7 mouse cellular contexts compared by ENCODE assay signal in the genomic region with DNA sequence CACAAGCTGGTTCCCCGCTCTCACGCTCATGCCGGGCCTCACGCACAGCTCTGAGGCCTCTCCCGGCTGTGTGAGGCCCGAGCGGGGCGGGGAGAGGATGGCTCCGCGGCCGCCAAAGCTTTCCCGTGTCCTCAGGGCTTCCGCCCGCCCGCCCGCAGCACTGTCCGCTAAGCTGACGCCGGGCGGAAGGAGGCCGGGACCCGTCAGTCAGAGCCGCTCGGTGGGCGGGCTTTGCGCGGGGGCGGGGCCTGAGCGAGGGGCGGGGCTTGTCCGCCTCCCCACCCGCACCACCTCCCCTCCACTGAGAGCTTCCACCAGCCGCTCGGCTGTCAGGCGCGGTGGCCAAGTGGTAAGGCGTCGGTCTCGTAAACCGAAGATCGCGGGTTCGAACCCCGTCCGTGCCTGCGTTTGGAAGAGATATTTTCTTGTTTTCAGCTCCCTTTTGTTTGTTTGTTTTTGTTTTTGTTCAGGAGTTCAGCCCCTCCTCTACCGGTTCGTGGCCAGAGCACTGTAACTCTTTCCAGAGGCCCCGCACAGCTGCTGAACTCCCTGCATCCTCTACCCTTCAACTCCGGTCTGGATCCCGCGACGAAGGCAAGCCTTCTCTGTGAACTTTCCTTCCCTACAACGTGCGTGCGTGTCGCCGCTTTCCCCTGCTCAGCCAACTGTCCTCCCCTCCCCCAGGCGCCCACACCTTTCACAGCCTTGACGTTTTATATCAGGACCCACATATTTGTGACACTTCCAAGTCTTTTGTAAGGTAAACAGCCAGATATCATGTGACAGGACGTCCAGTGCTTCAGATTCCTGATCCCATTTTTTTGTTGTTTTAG.
DNase-seq lines count a peak whose midpoint lies in the region; ATAC-seq lines count a peak whose summit lies in the region.

No protein-coding gene starts in this region.

- peaks cover 5% of the 10 kb centered on the region for H3K4me1 ChIP-seq in intestine, embryonic 16.5 days (ENCODE audit: control insufficient read depth, insufficient read depth, low read length)
- peaks cover 16% of the 10 kb centered on the region for H3K4me1 ChIP-seq in midbrain, embryonic 11.5 days (ENCODE audit: control insufficient read depth, insufficient read depth, low read length)

- H3K4me2 ChIP-seq in intestine, embryonic 16.5 days (ENCODE audit: low read depth, low read length): peak overlapping the region; percentile 81
- H3K4me2 ChIP-seq in midbrain, embryonic 11.5 days: peak overlapping the region; percentile 56

- H3K27ac ChIP-seq in intestine, embryonic 16.5 days (ENCODE audit: low read length): peak overlapping the region; percentile 98
- H3K27ac ChIP-seq in midbrain, embryonic 11.5 days (ENCODE audit: low read depth, low read length): peak overlapping the region; percentile 95

- peak overlapping the region; percentile 94 for H3K9ac ChIP-seq in intestine, embryonic 16.5 days (ENCODE audit: low read depth, low read length)
- H3K9ac ChIP-seq in midbrain, embryonic 11.5 days (ENCODE audit: low read length): peak overlapping the region; percentile 93

- no peaks in the 10 kb centered on the region; the same call in 1 of the 2 replicates for H3K27me3 ChIP-seq in intestine, embryonic 16.5 days (replicated peaks; ENCODE audit: control insufficient read depth, insufficient read depth, low read length)
- H3K27me3 ChIP-seq in midbrain, embryonic 11.5 days (ENCODE audit: control insufficient read depth, insufficient read depth, low read length): peaks cover under 1% of the 10 kb centered on the region; the same call in 1 of the 2 replicates

- intact Hi-C loops in gastrocnemius, postnatal 36 days (cut with DNase I): loop anchor here (2.0 to 5.0 kb wide), 2 partner anchors 88 to 258 kb away; partner anchors contain the start of gene Utp6
- intact Hi-C loops in left cerebral cortex, postnatal 36 days (cut with DNase I): no loop called here

- peak; percentile 99 to 100 for DNase-seq in adrenal gland, adult 18-20 months (ENCODE audit: low spot score in 2 of 2)
- peak; percentile 94 for DNase-seq in embryo, embryonic 11 days
- peak; percentile 96 to 99 for DNase-seq in gastrocnemius, postnatal 36 days
- DNase-seq in left cerebral cortex, postnatal 36 days (ENCODE audit: low spot score in 2 of 2): peak; percentile 97 to 98
- peak; percentile 100 for DNase-seq in midbrain, embryonic 11.5 days (ENCODE audit: low spot score, missing footprints)
- peak; percentile 95 for DNase-seq in skeletal muscle tissue, adult 2 months (ENCODE audit: low read depth, low spot score)

- ATAC-seq in intestine, embryonic 16.5 days: peak; percentile 96
- ATAC-seq in midbrain, embryonic 11.5 days (ENCODE audit: low FRiP score): peak; percentile 94

- H3K4me3 ChIP-seq in intestine, embryonic 16.5 days (ENCODE audit: low read length): peak overlapping the region; percentile 79
- peak overlapping the region; percentile 63 for H3K4me3 ChIP-seq in midbrain, embryonic 11.5 days (ENCODE audit: low read depth, low read length)

- under 1% methylated on average over 61 of the region's 61 CpGs for WGBS in intestine, embryonic 16.5 days
- WGBS in midbrain, embryonic 11.5 days: under 1% methylated on average over 58 of the region's 61 CpGs

- H3K9me3 ChIP-seq in intestine, embryonic 16.5 days (ENCODE audit: control insufficient read depth, low read length): no peaks in the 10 kb centered on the region
- H3K9me3 ChIP-seq in midbrain, embryonic 11.5 days (ENCODE audit: control insufficient read depth, low read length): no peaks in the 10 kb centered on the region

- no peaks in the 10 kb centered on the region for H3K36me3 ChIP-seq in intestine, embryonic 16.5 days (ENCODE audit: control insufficient read depth, insufficient read depth, low read length)
- no peaks in the 10 kb centered on the region for H3K36me3 ChIP-seq in midbrain, embryonic 11.5 days (ENCODE audit: control insufficient read depth, insufficient read depth, low read length)

Comparison
In these comparisons a context has a peak if more than half of its experiments do, and no peak if none do; other contexts are left out.
1. Peak in every context shown above with its lines: DNase-seq, ATAC-seq, H3K4me3 ChIP-seq and H3K27ac ChIP-seq.